Mouse (Mus musculus) stomach, embryonic 16.5 days (tissue): Measurements from ENCODE around the gene Mansc4. TPM values are rescaled to one million over a fixed set of nuclear protein-coding genes. Genes with fewer than 3 reads are reported as not detected.

Experiments used
- ATAC-seq: fragments of 200-750 bp; cut with Nextera tagmentation; 2 replicates; pipeline ENCODE4 v1.8.0; 2017; ENCODE audit warnings: moderate number of reproducible peaks, moderate TSS enrichment; ENCODE audit not compliant: insufficient read depth, low FRiP score
- H3K27ac ChIP-seq: fragments of 300-500 bp; sonication (generic); 2 replicates; pipeline ENCODE4 v1.5.1; 2014; ENCODE audit warnings: low read length
- H3K27me3 ChIP-seq: fragments of 300-500 bp; sonication (generic); 2 replicates; pipeline ENCODE4 v1.6.1; 2014; ENCODE audit warnings: low read length, control low read depth, mixed read lengths; ENCODE audit not compliant: control insufficient read depth, insufficient read depth
- H3K36me3 ChIP-seq: fragments of 300-500 bp; sonication (generic); 2 replicates; pipeline ENCODE4 v1.6.1; 2014; ENCODE audit warnings: low read length; ENCODE audit not compliant: control insufficient read depth, insufficient read depth
- H3K4me1 ChIP-seq: fragments of 300-500 bp; sonication (generic); 2 replicates; pipeline ENCODE4 v1.6.1; 2014; ENCODE audit warnings: low read length, control low read depth, mixed read lengths; ENCODE audit not compliant: control insufficient read depth, insufficient read depth
- H3K4me2 ChIP-seq: fragments of 300-500 bp; sonication (generic); 2 replicates; pipeline ENCODE4 v1.6.1; 2014; ENCODE audit warnings: low read depth, low read length, mixed read lengths
- H3K4me3 ChIP-seq: fragments of 300-500 bp; sonication (generic); replicated peaks from 2 replicates; pipeline ENCODE4 v1.5.1; 2014; ENCODE audit warnings: mild to moderate bottlenecking, low read length
- H3K9ac ChIP-seq: fragments of 300-500 bp; sonication (generic); 2 replicates; pipeline ENCODE4 v1.6.1; 2014; ENCODE audit warnings: low read length
- H3K9me3 ChIP-seq: fragments of 300-500 bp; sonication (generic); replicated peaks from 2 replicates; pipeline ENCODE4 v1.6.1; 2016; ENCODE audit warnings: low read length, control low read depth; ENCODE audit not compliant: control insufficient read depth
- WGBS: fragments of 180-500 bp; shearing (Covaris S2); extraction: QIAGEN DNeasy Blood & Tissue Kit; methylation state at CpG from one replicate; pipeline ENCODE4 v1.1.7; 2014; 5-methylcytosine and 5-hydroxymethylcytosine counted together
- polyA plus RNA-seq: library from polyadenylated mRNA; unstranded; fragments of >200 nt; fragmentation: Nextera tagmentation; extraction: Ambion mirVana; gene quantifications from 2 replicates; pipeline ENCODE4 v1.2.1, GENCODE M21; 2015

Mansc4 gene
- 2.6 and 4.1 TPM in 2 replicates for polyA plus RNA-seq

GRCm38 (mm10) chr6:147086594-147087225 is at the start of gene Mansc4:
Gene Mansc4, minus strand, starts transcription at chr6:147087032.
- Histone ChIP-seq H3K9ac (peak within 1 kb of the TSS; percentile 51), H3K4me3 (peak within 1 kb of the TSS; percentile 28)

GRCm38 (mm10) chr6:147127239-147127638 is 40.4 kb upstream of the Mansc4 start:
- no peaks in the 10 kb centered on the region for H3K36me3 ChIP-seq
- H3K4me3 ChIP-seq: no peak overlapping the region
- no peaks in the 10 kb centered on the region for H3K9me3 ChIP-seq
- H3K27me3 ChIP-seq: no peaks in the 10 kb centered on the region
- ATAC-seq: no peak
- H3K27ac ChIP-seq: no peak overlapping the region
- H3K4me2 ChIP-seq: no peak overlapping the region
- no peak overlapping the region for H3K9ac ChIP-seq
- H3K4me1 ChIP-seq: no peaks in the 10 kb centered on the region
- WGBS: 89% methylated on average over 10 of the region's 10 CpGs

More at GRCm38 (mm10) chr6:147086594-147087225, at the start of gene Mansc4:
- no peak for ATAC-seq
- Histone ChIP-seq H3K36me3 (no peaks in the 10 kb centered on the region), H3K4me1 (0 out of 2 replicates have a peak, but pooled peaks cover 5% of the 10 kb centered on the region), H3K27ac (peak within 1 kb of the TSS; percentile 18; the same call in 1 of the 2 replicates), H3K4me2 (peak within 1 kb of the TSS; percentile 40), H3K27me3 (no peaks in the 10 kb centered on the region), H3K9me3 (no peaks in the 10 kb centered on the region)
- 14% methylated on average over 20 of the region's 20 CpGs for WGBS

GRCm38 (mm10) chr6:147121320-147121719 is 34.5 kb upstream of the Mansc4 start:
- no peak overlapping the region for H3K4me3 ChIP-seq
- no peak for ATAC-seq
- no peaks in the 10 kb centered on the region for H3K27me3 ChIP-seq
- no peak overlapping the region for H3K9ac ChIP-seq
- no peak overlapping the region for H3K27ac ChIP-seq
- no peaks in the 10 kb centered on the region for H3K4me1 ChIP-seq
- H3K4me2 ChIP-seq: no peak overlapping the region
- no peaks in the 10 kb centered on the region for H3K9me3 ChIP-seq
- WGBS: 43% methylated on average over 6 of the region's 6 CpGs
- H3K36me3 ChIP-seq: no peaks in the 10 kb centered on the region

- Histone ChIP-seq H3K27ac (no peak overlapping the region), H3K27me3 (no peaks in the 10 kb centered on the region), H3K36me3 (no peaks in the 10 kb centered on the region), H3K4me3 (no peak overlapping the region), H3K4me1 (no peaks in the 10 kb centered on the region), H3K9me3 (no peaks in the 10 kb centered on the region), H3K4me2 (no peak overlapping the region), H3K9ac (no peak overlapping the region)
- WGBS: 77% methylated on average over 3 of the region's 3 CpGs
- ATAC-seq: no peak
Observed at GRCm38 (mm10) chr6:147118190-147118589, 31.4 kb upstream of the Mansc4 start.

GRCm38 (mm10) chr6:147117764-147118163 is 30.9 kb upstream of the Mansc4 start:
- ATAC-seq: no peak
- H3K36me3 ChIP-seq: no peaks in the 10 kb centered on the region
- H3K27ac ChIP-seq: no peak overlapping the region
- no peaks in the 10 kb centered on the region for H3K4me1 ChIP-seq
- WGBS: 91% methylated on average over 7 of the region's 7 CpGs
- H3K27me3 ChIP-seq: no peaks in the 10 kb centered on the region
- H3K4me3 ChIP-seq: no peak overlapping the region
- H3K9me3 ChIP-seq: no peaks in the 10 kb centered on the region
- H3K9ac ChIP-seq: no peak overlapping the region
- H3K4me2 ChIP-seq: no peak overlapping the region

- Histone ChIP-seq H3K9ac (no peak overlapping the region), H3K4me2 (no peak overlapping the region), H3K36me3 (no peaks in the 10 kb centered on the region), H3K4me1 (no peaks in the 10 kb centered on the region), H3K27ac (no peak overlapping the region), H3K4me3 (no peak overlapping the region), H3K27me3 (no peaks in the 10 kb centered on the region), H3K9me3 (no peaks in the 10 kb centered on the region)
- ATAC-seq: no peak
- 10% methylated on average over 10 of the region's 10 CpGs for WGBS
Observed at GRCm38 (mm10) chr6:147116579-147116978, 29.7 kb upstream of the Mansc4 start.

- H3K9ac ChIP-seq: no peak overlapping the region
- no peak overlapping the region for H3K27ac ChIP-seq
- H3K27me3 ChIP-seq: no peaks in the 10 kb centered on the region
- no peaks in the 10 kb centered on the region for H3K9me3 ChIP-seq
- H3K36me3 ChIP-seq: no peaks in the 10 kb centered on the region
- no peaks in the 10 kb centered on the region for H3K4me1 ChIP-seq
- H3K4me3 ChIP-seq: no peak overlapping the region
- H3K4me2 ChIP-seq: no peak overlapping the region
- 84% methylated on average over 7 of the region's 7 CpGs for WGBS
- ATAC-seq: no peak
Observed at GRCm38 (mm10) chr6:147109283-147109682, 22.5 kb upstream of the Mansc4 start.

- no peaks in the 10 kb centered on the region for H3K9me3 ChIP-seq
- no peak overlapping the region for H3K4me3 ChIP-seq
- no peak for ATAC-seq
- no peaks in the 10 kb centered on the region for H3K27me3 ChIP-seq
- H3K9ac ChIP-seq: no peak overlapping the region
- H3K27ac ChIP-seq: no peak overlapping the region
- H3K4me1 ChIP-seq: no peaks in the 10 kb centered on the region
- 88% methylated on average over 6 of the region's 6 CpGs for WGBS
- peaks cover 6% of the 10 kb centered on the region for H3K36me3 ChIP-seq
- H3K4me2 ChIP-seq: no peak overlapping the region
Observed at GRCm38 (mm10) chr6:147106716-147107115, 19.9 kb upstream of the Mansc4 start.

- 95% methylated on average over 1 of the region's 1 CpGs for WGBS
- Histone ChIP-seq H3K9me3 (no peaks in the 10 kb centered on the region), H3K27me3 (no peaks in the 10 kb centered on the region), H3K4me1 (no peaks in the 10 kb centered on the region), H3K4me2 (no peak overlapping the region), H3K36me3 (peaks cover 6% of the 10 kb centered on the region), H3K4me3 (no peak overlapping the region), H3K9ac (no peak overlapping the region), H3K27ac (no peak overlapping the region)
- no peak for ATAC-seq
Observed at GRCm38 (mm10) chr6:147105529-147105928, 18.7 kb upstream of the Mansc4 start.
